Mouse (Mus musculus): ENCODE measurements around the gene Olfr1015.

GRCm38 (mm10) chr2:85753822-85754221 is 28.0 kb upstream of the Olfr1015 start:
- TF ChIP-seq FLI1 (IDR thresholded peaks at IDR 0.05; ENCODE audit: low read length) = no peak
- no peak for TF ChIP-seq GATA1 (IDR thresholded peaks at IDR 0.05; ENCODE audit: borderline replicate concordance, low read length)

Measured in megakaryocyte, embryonic 14.5 days (primary cell).